Mouse (Mus musculus) forebrain, postnatal 0 days (tissue): ENCODE data around the gene Cmpk1. TPM values are rescaled to one million over a fixed set of nuclear protein-coding genes. Genes with fewer than 3 reads are reported as not detected.
A peak's percentile ranks its signal among the peaks of the same experiment; 100 is the strongest.

ENCODE experiments used
- ATAC-seq: fragments of 200-750 bp; cut with Nextera tagmentation; 2 replicates; pipeline ENCODE4 v1.8.0; 2017; ENCODE audit warnings: mild to moderate bottlenecking, moderate library complexity
- DNase-seq: peaks from one replicate; pipeline ENCODE4 v3.0.0-alpha.2; 2015
- H3K27ac ChIP-seq: fragments of 300-500 bp; sonication (generic); 2 replicates; pipeline ENCODE4 v1.5.1; 2014; ENCODE audit warnings: low read depth, mild to moderate bottlenecking, antibody characterized with exemption, low read length, moderate library complexity, mixed read lengths
- H3K27me3 ChIP-seq: fragments of 300-500 bp; sonication (generic); 2 replicates; pipeline ENCODE4 v1.6.1; 2014; ENCODE audit warnings: mild to moderate bottlenecking, low read length, mixed read lengths; ENCODE audit not compliant: insufficient read depth
- H3K36me3 ChIP-seq: fragments of 300-500 bp; sonication (generic); 2 replicates; pipeline ENCODE4 v1.6.1; 2014; ENCODE audit warnings: mild to moderate bottlenecking, moderate library complexity; ENCODE audit not compliant: insufficient read depth
- H3K4me1 ChIP-seq: fragments of 300-500 bp; sonication (generic); 2 replicates; pipeline ENCODE4 v1.6.1; 2014; ENCODE audit warnings: antibody characterized with exemption; ENCODE audit not compliant: insufficient read depth
- H3K4me2 ChIP-seq: fragments of 300-500 bp; sonication (generic); 2 replicates; pipeline ENCODE4 v1.6.1; 2014; ENCODE audit warnings: low read depth, mild to moderate bottlenecking, moderate library complexity
- H3K4me3 ChIP-seq: fragments of 300-500 bp; sonication (generic); 2 replicates; pipeline ENCODE4 v1.5.1; 2014; ENCODE audit warnings: low read depth, low read length, mixed read lengths
- H3K9ac ChIP-seq: fragments of 300-500 bp; sonication (generic); 2 replicates; pipeline ENCODE4 v1.6.1; 2014; ENCODE audit warnings: mild to moderate bottlenecking
- H3K9me3 ChIP-seq: fragments of 300-500 bp; sonication (generic); 2 replicates; pipeline ENCODE4 v1.6.1; 2016; ENCODE audit warnings: low read length
- CTCF ChIP-seq: sonication (generic); IDR thresholded peaks from 2 replicates; pipeline ENCODE4 v1.5.1; 2016; ENCODE audit warnings: antibody characterized with exemption, control low read depth, low read depth
- WGBS: fragments of 180-500 bp; shearing (Covaris S2); extraction: QIAGEN DNeasy Blood & Tissue Kit; methylation state at CpG from one replicate; pipeline ENCODE4 v1.1.7; 2014; 5-methylcytosine and 5-hydroxymethylcytosine counted together
- polyA plus RNA-seq: library from polyadenylated mRNA; unstranded; fragments of >200 nt; fragmentation: Nextera tagmentation; extraction: Ambion mirVana; gene quantifications from 2 replicates; pipeline ENCODE4 v1.2.1, GENCODE M21; 2015
- total RNA-seq: library from RNA; depleted of rRNA; stranded (reverse); fragments of >200 nt; gene quantifications from 2 replicates; pipeline ENCODE4 v1.2.3, GENCODE M21; 2014

The Cmpk1 gene
- total and polyA plus RNA-seq, 2 experiments from 2014 or later: 132 to 208 TPM

DNA sequence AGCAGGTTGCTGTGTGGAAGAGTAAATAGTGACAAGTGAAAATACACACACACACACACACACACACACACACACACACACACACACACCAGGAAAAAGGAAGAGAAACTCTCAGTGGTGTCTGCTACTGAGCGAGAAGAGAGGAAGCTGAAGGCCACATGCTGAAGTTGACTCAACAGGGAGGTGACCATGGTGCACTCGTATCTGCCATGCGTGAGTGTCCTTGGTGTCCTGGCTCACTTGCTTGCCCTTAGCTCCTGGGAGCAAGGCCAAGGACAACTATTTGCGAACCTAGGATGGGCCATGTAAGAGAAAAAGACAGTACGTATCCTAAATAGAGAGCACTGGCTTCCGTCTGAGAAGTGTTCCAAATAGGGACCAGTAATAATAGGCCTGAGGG, 52.9 kb downstream of the Cmpk1 start:
- ATAC-seq (no peak), DNase-seq (no peak)
- Histone ChIP-seq H3K4me1 (no peaks in the 10 kb centered on the region), H3K9ac (no peak overlapping the region), H3K9me3 (no peaks in the 10 kb centered on the region), H3K27me3 (no peaks in the 10 kb centered on the region), H3K4me2 (no peak overlapping the region), H3K4me3 (no peak overlapping the region), H3K27ac (no peak overlapping the region), H3K36me3 (no peaks in the 10 kb centered on the region)
- no peak for TF ChIP-seq CTCF
- 89% methylated on average over 6 of the region's 6 CpGs for WGBS

DNA sequence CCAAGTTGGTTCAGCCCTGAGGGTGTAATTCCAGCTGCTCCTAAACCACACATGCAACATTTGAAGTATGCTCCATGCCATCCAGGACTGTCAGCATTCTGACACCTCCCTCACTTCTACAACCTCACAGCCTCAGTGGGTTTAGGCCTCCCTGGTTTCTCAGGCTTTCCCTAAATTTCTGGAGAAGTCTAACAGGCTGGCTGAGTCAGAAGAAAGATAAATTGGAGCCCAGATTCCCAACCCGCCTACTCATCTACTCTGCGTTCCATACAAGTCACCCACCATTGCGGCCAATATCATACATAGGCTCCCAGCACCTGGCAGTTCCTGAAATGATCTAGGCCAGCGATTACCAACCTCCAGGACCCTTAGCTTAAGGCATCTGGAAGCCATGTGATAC, 54.3 kb downstream of the Cmpk1 start:
- H3K36me3 ChIP-seq: no peaks in the 10 kb centered on the region
- H3K4me3 ChIP-seq: no peak overlapping the region
- no peaks in the 10 kb centered on the region for H3K4me1 ChIP-seq
- H3K27me3 ChIP-seq: peaks cover 8% of the 10 kb centered on the region
- H3K9me3 ChIP-seq: no peaks in the 10 kb centered on the region
- no peak overlapping the region for H3K4me2 ChIP-seq
- DNase-seq (no peak), ATAC-seq (no peak)
- no peak for TF ChIP-seq CTCF
- no peak overlapping the region for H3K9ac ChIP-seq
- no peak overlapping the region for H3K27ac ChIP-seq
- WGBS: 89% methylated on average over 4 of the region's 4 CpGs

DNA sequence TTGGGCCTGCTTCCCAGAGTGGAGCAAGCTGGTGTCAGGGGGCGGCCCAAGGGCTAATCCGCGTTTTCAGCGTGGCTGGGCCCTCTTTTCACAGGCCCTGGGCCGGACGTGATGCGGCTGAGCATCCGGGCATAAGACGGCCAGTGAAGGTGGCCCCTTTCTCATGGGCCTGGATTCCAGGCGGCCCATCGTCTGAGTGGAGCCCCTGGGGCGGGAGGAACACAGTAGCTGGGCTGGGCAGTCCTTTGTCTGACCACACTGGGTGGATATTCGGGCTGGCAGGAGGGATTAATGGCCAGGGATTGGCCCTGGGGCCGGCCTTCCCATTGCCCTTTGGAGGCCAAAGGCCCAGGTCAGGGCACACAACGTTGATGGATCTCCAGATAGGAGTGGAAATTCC, 57.9 kb downstream of the Cmpk1 start:
- H3K4me1 ChIP-seq: no peaks in the 10 kb centered on the region
- no peak overlapping the region for H3K4me3 ChIP-seq
- ATAC-seq (no peak), DNase-seq (no peak)
- no peak overlapping the region for H3K27ac ChIP-seq
- TF ChIP-seq CTCF: no peak
- no peaks in the 10 kb centered on the region for H3K36me3 ChIP-seq
- H3K9me3 ChIP-seq: no peaks in the 10 kb centered on the region
- H3K27me3 ChIP-seq: peaks cover 44% of the 10 kb centered on the region
- no peak overlapping the region for H3K9ac ChIP-seq
- WGBS: 16% methylated on average over 15 of the region's 15 CpGs
- H3K4me2 ChIP-seq: no peak overlapping the region

DNA sequence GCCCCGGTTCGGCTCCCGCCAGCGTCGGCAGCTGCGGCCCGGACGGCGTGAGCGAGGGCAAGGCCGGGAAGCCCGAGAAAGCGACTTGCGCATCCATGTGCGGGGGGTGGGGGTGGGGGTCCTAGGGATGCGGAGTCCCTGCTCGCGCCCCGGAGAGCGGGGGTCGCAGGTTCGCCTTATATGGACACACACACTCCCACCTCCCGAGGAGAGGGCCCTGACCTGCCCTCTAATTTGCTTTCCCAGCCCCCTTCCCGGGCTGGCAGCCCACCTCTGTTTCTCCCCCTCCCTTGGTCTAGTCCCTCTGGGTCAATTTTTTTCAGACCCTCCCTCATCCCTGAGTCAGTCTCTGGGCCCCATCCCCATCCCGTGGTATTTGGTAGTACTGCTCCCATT, 61.1 kb downstream of the Cmpk1 start, which contains the start of gene Foxe3:
Gene Foxe3, minus strand, starts transcription at position 97 of the 396 bp plus-strand sequence.
- TF ChIP-seq CTCF: no peak
- Histone ChIP-seq H3K36me3 (no peaks in the 10 kb centered on the region), H3K27ac (no peak within 1 kb of the TSS), H3K9ac (no peak within 1 kb of the TSS), H3K9me3 (no peaks in the 10 kb centered on the region), H3K4me2 (peak within 1 kb of the TSS; percentile 47), H3K4me3 (peak within 1 kb of the TSS; percentile 27), H3K4me1 (no peaks in the 10 kb centered on the region), H3K27me3 (peaks cover 74% of the 10 kb centered on the region)
- ATAC-seq: no peak
- 2% methylated on average over 19 of the region's 25 CpGs for WGBS
- DNase-seq: no peak

DNA sequence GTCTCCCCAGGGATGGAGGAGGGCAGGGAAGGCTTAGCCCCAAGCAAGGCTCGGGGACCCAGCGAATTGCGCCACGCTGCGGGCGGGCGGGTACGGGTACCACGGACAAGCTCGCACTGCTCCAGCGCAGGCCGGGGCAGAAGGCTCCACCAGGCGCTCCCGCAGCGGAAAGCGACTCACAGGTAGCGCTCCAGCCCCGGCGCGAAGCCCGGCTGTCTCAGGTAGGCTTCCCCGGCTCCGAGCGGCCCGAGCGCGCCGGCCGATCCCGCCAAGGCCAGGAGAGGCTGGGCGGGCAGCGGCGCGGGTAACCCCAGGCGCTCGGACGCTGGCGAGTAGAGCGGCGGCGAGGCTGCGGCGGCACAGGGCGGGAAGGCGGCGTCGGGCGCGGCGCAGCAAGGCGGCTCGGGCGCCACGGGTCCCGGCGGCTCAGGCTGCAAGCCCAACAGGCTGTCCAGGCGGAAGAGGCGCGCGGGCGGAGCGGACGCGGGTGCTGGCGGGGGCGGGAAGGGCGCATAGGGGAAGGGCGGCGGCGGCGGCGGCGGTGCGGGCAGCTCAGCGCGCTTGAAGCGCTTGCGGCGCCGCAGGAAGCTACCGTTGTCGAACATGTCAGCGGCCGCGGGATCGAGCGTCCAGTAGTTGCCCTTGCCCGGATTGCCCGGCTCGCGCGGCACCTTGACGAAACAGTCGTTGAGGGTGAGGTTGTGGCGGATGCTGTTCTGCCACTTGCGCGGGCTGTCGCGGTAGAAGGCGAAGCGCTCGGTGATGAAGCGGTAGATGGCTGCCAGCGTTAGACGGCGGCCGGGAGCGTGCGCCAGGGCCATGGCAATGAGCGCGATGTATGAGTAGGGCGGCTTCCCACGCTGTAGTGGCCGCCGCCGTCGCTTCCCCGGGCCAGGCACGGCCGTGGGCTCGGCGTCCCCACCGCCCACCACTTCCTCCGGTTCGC, 61.8 kb downstream of the Cmpk1 start:
- Histone ChIP-seq H3K27me3 (peaks cover 76% of the 10 kb centered on the region), H3K4me2 (peak overlapping the region; percentile 47), H3K27ac (no peak overlapping the region), H3K4me3 (peak overlapping the region; percentile 27), H3K9ac (no peak overlapping the region), H3K36me3 (no peaks in the 10 kb centered on the region), H3K4me1 (no peaks in the 10 kb centered on the region), H3K9me3 (no peaks in the 10 kb centered on the region)
- whole genome bisulfite sequencing: under 1% methylated on average over 106 of the region's 125 CpGs
- DNase-seq (no peak), ATAC-seq (peak; percentile 50; the same call in 1 of the 2 replicates)
- TF ChIP-seq CTCF: no peak; the same call in 1 of the 2 replicates

DNA sequence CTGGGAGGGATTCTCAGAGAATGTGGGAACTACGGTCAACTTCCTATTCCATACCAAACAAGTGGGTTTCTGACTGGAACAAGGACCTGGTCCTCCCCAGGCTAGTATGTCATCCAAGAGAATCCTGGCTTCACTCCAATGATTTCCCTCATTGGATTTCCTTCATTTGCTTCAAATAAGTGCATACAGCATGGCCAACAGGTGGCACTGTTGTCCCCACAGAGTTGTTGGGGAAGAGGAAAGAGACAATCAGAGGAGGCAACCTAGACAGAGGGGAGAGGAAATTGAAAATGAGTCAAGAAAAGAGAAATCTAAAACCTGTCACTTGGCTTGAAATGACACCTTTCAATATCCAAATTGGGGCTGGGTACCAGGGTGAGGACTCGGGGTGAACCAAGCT, 70.0 kb downstream of the Cmpk1 start:
- Histone ChIP-seq H3K27ac (no peak overlapping the region), H3K27me3 (peaks cover 77% of the 10 kb centered on the region), H3K4me1 (no peaks in the 10 kb centered on the region), H3K4me2 (no peak overlapping the region), H3K4me3 (no peak overlapping the region), H3K9ac (no peak overlapping the region), H3K36me3 (no peaks in the 10 kb centered on the region), H3K9me3 (no peaks in the 10 kb centered on the region)
- 53% methylated on average over 2 of the region's 2 CpGs for WGBS
- no peak for ATAC-seq
- peak; percentile 63 for TF ChIP-seq CTCF
- no peak for DNase-seq

DNA sequence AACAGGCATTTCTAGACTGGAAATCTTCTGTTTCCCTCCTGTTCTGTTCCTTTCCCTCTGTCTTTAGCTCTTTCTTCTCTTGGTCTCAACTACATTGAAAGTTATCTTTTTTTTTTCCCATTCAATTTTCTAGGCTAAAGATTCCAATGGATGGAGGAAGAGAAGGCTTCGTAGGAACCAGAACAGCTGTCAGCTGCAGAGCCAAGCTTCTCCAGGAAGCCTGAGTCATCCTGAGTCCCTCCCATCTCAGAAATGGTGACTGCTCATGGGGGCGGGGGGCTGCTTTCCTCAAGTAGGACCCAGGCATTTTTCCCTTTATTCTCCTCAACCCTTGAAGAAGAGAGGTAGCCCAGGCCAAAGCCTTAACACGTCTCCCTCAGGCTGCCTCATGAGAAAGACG, 71.0 kb downstream of the Cmpk1 start:
- no peak overlapping the region for H3K4me2 ChIP-seq

More for the DNA sequence above, 71.0 kb downstream of the Cmpk1 start:
- peaks cover 78% of the 10 kb centered on the region for H3K27me3 ChIP-seq
- H3K4me1 ChIP-seq: no peaks in the 10 kb centered on the region
- WGBS: 34% methylated on average over 4 of the region's 4 CpGs
- H3K27ac ChIP-seq: no peak overlapping the region
- no peak overlapping the region for H3K4me3 ChIP-seq
- DNase-seq (no peak), ATAC-seq (no peak)
- no peak for TF ChIP-seq CTCF
- H3K36me3 ChIP-seq: no peaks in the 10 kb centered on the region
- H3K9me3 ChIP-seq: no peaks in the 10 kb centered on the region
- no peak overlapping the region for H3K9ac ChIP-seq
